Mouse (Mus musculus): ENCODE measurements around the gene Cacnb2. TPM values are rescaled to one million over a fixed set of nuclear protein-coding genes. Genes with fewer than 3 reads are reported as not detected.

Cacnb2 gene
- polyA plus RNA-seq, 1 experiment from 2014 or later = 2.2 TPM

DNA sequence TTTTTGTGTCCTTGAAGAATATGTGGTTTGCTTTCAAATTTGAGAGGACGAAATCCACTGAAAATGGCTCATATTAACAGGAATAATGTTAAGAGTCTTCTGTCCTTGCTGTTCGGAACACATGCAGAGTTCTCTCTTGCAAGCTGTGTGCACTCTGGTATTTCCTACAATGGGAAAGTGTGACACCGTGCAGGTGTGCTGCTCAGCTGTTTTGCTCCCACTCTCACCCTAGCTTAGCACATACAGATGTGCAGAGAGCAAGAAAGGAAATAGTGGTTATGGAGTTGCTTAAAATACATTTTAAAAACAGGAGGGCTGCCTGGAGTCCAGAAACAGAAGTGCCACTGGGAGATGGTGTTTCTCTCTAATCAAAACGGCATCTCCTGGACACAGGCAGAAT, 386.5 kb downstream of the Cacnb2 start:
- WGBS = 89% methylated on average over 4 of the region's 4 CpGs
- peaks cover 10% of the 10 kb centered on the region for H3K36me3 ChIP-seq (replicated peaks)
- H3K27ac ChIP-seq (replicated peaks) = no peak overlapping the region
- no peaks in the 10 kb centered on the region for H3K4me1 ChIP-seq
- no peak for DNase-seq (ENCODE audit: low spot score)
- no peaks in the 10 kb centered on the region for H3K27me3 ChIP-seq (replicated peaks; ENCODE audit: low read depth, poor library complexity, severe bottlenecking)
- H3K4me3 ChIP-seq = no peak overlapping the region
- no peaks in the 10 kb centered on the region for H3K9me3 ChIP-seq

GRCm38 (mm10) chr2:14992531-14992930, 389.6 kb downstream of the Cacnb2 start:
- H3K36me3 ChIP-seq (replicated peaks) = peaks cover 15% of the 10 kb centered on the region
- no peak overlapping the region for H3K4me3 ChIP-seq
- no peaks in the 10 kb centered on the region for H3K27me3 ChIP-seq (replicated peaks; ENCODE audit: low read depth, poor library complexity, severe bottlenecking)
- no peaks in the 10 kb centered on the region for H3K9me3 ChIP-seq
- H3K4me1 ChIP-seq = no peaks in the 10 kb centered on the region
- no peak for DNase-seq (ENCODE audit: low spot score)
- WGBS = 88% methylated on average over 4 of the region's 4 CpGs
- no peak overlapping the region for H3K27ac ChIP-seq (replicated peaks)

DNA sequence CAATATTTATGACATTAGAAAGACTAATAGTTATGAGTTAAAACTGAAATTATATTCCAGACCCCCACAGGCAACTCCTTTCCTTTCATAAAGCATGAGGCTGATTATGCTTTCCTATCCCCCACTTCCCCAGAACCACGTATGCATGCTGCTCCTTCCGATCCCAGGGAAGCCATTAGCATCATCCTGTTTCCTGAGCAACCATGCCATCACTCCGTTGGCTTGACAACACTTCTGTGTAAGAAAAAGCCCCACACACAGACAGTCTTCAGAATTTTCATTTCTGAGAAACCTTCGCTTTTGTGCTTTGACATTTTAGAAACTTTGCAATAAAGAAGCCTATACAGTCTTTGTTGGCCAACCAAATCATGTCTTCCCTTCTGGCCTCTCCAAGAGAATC, 393.1 kb downstream of the Cacnb2 start:
- Histone ChIP-seq H3K4me3 (no peak overlapping the region), H3K4me1 (no peaks in the 10 kb centered on the region), H3K27ac (replicated peaks) (no peak overlapping the region), H3K36me3 (replicated peaks) (peaks cover 20% of the 10 kb centered on the region), H3K27me3 (replicated peaks; ENCODE audit: low read depth, poor library complexity, severe bottlenecking) (no peaks in the 10 kb centered on the region), H3K9me3 (no peaks in the 10 kb centered on the region)
- 85% methylated on average over 4 of the region's 4 CpGs for WGBS
- DNase-seq (ENCODE audit: low spot score) = no peak

GRCm38 (mm10) chr2:14997836-14998235, 394.9 kb downstream of the Cacnb2 start:
- Histone ChIP-seq H3K4me3 (no peak overlapping the region), H3K36me3 (replicated peaks) (peaks cover 15% of the 10 kb centered on the region), H3K27me3 (replicated peaks; ENCODE audit: low read depth, poor library complexity, severe bottlenecking) (no peaks in the 10 kb centered on the region), H3K4me1 (no peaks in the 10 kb centered on the region), H3K9me3 (no peaks in the 10 kb centered on the region), H3K27ac (replicated peaks) (no peak overlapping the region)
- DNase-seq (ENCODE audit: low spot score) = no peak
- WGBS = 86% methylated on average over 5 of the region's 5 CpGs

GRCm38 (mm10) chr2:15007531-15007930, 404.6 kb downstream of the Cacnb2 start:
- H3K9me3 ChIP-seq = no peaks in the 10 kb centered on the region
- no peaks in the 10 kb centered on the region for H3K4me1 ChIP-seq
- DNase-seq (ENCODE audit: low spot score) = no peak
- H3K27me3 ChIP-seq (replicated peaks; ENCODE audit: low read depth, poor library complexity, severe bottlenecking) = no peaks in the 10 kb centered on the region
- peaks cover 33% of the 10 kb centered on the region for H3K36me3 ChIP-seq (replicated peaks)
- 90% methylated on average over 3 of the region's 3 CpGs for WGBS
- no peak overlapping the region for H3K4me3 ChIP-seq
- no peak overlapping the region for H3K27ac ChIP-seq (replicated peaks)

DNA sequence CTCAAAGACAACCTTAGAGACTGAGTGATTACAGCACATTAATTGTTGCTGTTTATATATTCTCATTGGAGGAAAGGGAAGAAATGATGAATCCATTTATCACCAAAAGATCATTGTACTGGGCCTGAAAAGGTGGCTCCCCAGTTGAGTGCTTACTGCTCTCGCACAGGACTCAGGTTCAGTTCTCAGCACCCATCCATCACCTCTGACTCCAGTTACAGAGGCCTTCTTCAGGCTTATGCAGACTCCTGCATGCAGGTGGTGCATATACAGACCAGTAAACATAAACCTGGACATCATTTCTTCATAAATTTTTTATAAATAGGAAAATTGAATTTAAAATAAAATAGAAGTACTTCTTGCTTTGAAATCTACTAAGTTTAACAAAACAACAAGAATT, 405.2 kb downstream of the Cacnb2 start:
- H3K4me3 ChIP-seq = no peak overlapping the region
- 93% methylated on average over 1 of the region's 1 CpGs for WGBS
- H3K4me1 ChIP-seq = no peaks in the 10 kb centered on the region
- H3K27me3 ChIP-seq (replicated peaks; ENCODE audit: low read depth, poor library complexity, severe bottlenecking) = no peaks in the 10 kb centered on the region
- no peak for DNase-seq (ENCODE audit: low spot score)
- peaks cover 33% of the 10 kb centered on the region for H3K36me3 ChIP-seq (replicated peaks)
- H3K27ac ChIP-seq (replicated peaks) = no peak overlapping the region
- no peaks in the 10 kb centered on the region for H3K9me3 ChIP-seq

DNA sequence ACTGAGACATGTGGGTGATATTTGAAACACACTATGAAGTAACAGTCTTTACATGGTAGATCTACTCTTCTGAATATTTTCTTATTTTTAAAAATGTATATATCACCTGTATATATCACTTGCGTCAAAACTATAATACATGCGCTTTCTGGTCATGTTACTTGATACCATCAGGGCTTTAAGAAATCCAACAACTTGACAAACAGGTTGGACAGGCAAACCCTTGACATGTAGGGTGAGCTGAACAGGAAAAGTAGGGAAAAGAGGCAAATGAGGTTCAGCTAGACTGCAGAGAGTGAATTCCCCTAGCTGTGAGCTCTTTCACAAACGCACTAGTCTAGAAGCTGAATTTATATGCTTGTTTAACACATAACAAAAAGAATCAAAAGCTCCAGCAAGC, 423.9 kb downstream of the Cacnb2 start:
- Histone ChIP-seq H3K4me1 (no peaks in the 10 kb centered on the region), H3K9me3 (no peaks in the 10 kb centered on the region), H3K27ac (replicated peaks) (no peak overlapping the region), H3K4me3 (no peak overlapping the region), H3K27me3 (replicated peaks; ENCODE audit: low read depth, poor library complexity, severe bottlenecking) (no peaks in the 10 kb centered on the region), H3K36me3 (replicated peaks) (peaks cover 19% of the 10 kb centered on the region)
- WGBS = 90% methylated on average over 3 of the region's 3 CpGs
- no peak for DNase-seq (ENCODE audit: low spot score)

- DNase-seq (ENCODE audit: low spot score) = no peak
- no peak overlapping the region for H3K4me3 ChIP-seq
- H3K9me3 ChIP-seq = no peaks in the 10 kb centered on the region
- WGBS = 90% methylated on average over 1 of the region's 1 CpGs
- H3K27me3 ChIP-seq (replicated peaks; ENCODE audit: low read depth, poor library complexity, severe bottlenecking) = no peaks in the 10 kb centered on the region
- no peaks in the 10 kb centered on the region for H3K4me1 ChIP-seq
- no peak overlapping the region for H3K27ac ChIP-seq (replicated peaks)
- peaks cover 22% of the 10 kb centered on the region for H3K36me3 ChIP-seq (replicated peaks)
Measured at GRCm38 (mm10) chr2:15027816-15028215, 424.9 kb downstream of the Cacnb2 start.

Other genes starting within 250 kb of the Cacnb2 start
- gene Slc39a12, start 214.8 kb upstream of the Cacnb2 start, polyA plus RNA-seq (2016; fragmentation: Nextera tagmentation; extraction: Ambion mirVana) = 0.09 TPM in 1 of 2 replicates, not detected in the other